Mouse (Mus musculus) thymus, postnatal 14 days (tissue): ENCODE measurements around the gene Adck1.

Experiments
- DNase-seq: peaks from one replicate; pipeline ENCODE4 v3.0.0; 2021

Gene Adck1

GRCm38 (mm10) chr12:88428735-88429134 lies 68.4 kb downstream of the Adck1 start:
- DNase-seq, result peak; percentile 23

GRCm38 (mm10) chr12:88432277-88432676 lies 71.9 kb downstream of the Adck1 start:
- no peak for DNase-seq

- no peak for DNase-seq
Measured at GRCm38 (mm10) chr12:88433171-88433570, 72.8 kb downstream of the Adck1 start.

GRCm38 (mm10) chr12:88436962-88437750 lies 76.8 kb downstream of the Adck1 start:
- DNase-seq, result peak; percentile 44

- DNase-seq, result no peak
Measured at GRCm38 (mm10) chr12:88441922-88442809, 81.8 kb downstream of the Adck1 start.

GRCm38 (mm10) chr12:88444040-88444439 lies 83.7 kb downstream of the Adck1 start:
- DNase-seq, result no peak

GRCm38 (mm10) chr12:88445471-88445870 lies 85.1 kb downstream of the Adck1 start:
- no peak for DNase-seq

- no peak for DNase-seq
Measured at GRCm38 (mm10) chr12:88450658-88451563, 90.6 kb downstream of the Adck1 start.

GRCm38 (mm10) chr12:88454701-88455410 lies 94.5 kb downstream of the Adck1 start:
- DNase-seq, result no peak

GRCm38 (mm10) chr12:88457021-88457420 lies 96.7 kb downstream of the Adck1 start:
- DNase-seq, result no peak

- no peak for DNase-seq
Measured at GRCm38 (mm10) chr12:88458936-88459335, 98.6 kb downstream of the Adck1 start.

- no peak for DNase-seq
Measured at GRCm38 (mm10) chr12:88459461-88459860, 99.1 kb downstream of the Adck1 start.

- no peak for DNase-seq
Measured at GRCm38 (mm10) chr12:88461026-88461425, 100.7 kb downstream of the Adck1 start.

- DNase-seq, result no peak
Measured at GRCm38 (mm10) chr12:88463588-88464290, 103.4 kb downstream of the Adck1 start.

GRCm38 (mm10) chr12:88466801-88467200 lies 106.4 kb downstream of the Adck1 start:
- no peak for DNase-seq

- no peak for DNase-seq
Measured at GRCm38 (mm10) chr12:88467257-88467656, 106.9 kb downstream of the Adck1 start.

GRCm38 (mm10) chr12:88467935-88468465 lies 107.6 kb downstream of the Adck1 start:
- DNase-seq, result no peak

- DNase-seq, result no peak
Measured at GRCm38 (mm10) chr12:88468691-88469090, 108.3 kb downstream of the Adck1 start.

GRCm38 (mm10) chr12:88471884-88472283 lies 111.5 kb downstream of the Adck1 start:
- peak; percentile 27 for DNase-seq

GRCm38 (mm10) chr12:88472832-88473231 lies 112.5 kb downstream of the Adck1 start:
- DNase-seq, result no peak

GRCm38 (mm10) chr12:88473796-88474195 lies 113.4 kb downstream of the Adck1 start:
- no peak for DNase-seq
